Mouse (Mus musculus) cortical plate, adult 2 months (tissue): ENCODE results near the gene Phka1. TPM values are rescaled to one million over a fixed set of nuclear protein-coding genes. Genes with fewer than 3 reads are reported as not detected.

Experiments
- H3K27ac ChIP-seq: fragments of 200-500 bp; 2 replicates; pipeline ENCODE4 v1.5.1; 2012; ENCODE audit warnings: low read length, control low read depth, inconsistent platforms; ENCODE audit not compliant: insufficient read depth
- H3K4me1 ChIP-seq: fragments of 200-500 bp; 2 replicates; pipeline ENCODE4 v1.6.1; 2011; ENCODE audit warnings: low read length; ENCODE audit not compliant: control insufficient read depth, insufficient read depth
- H3K4me3 ChIP-seq: fragments of 200-500 bp; 2 replicates; pipeline ENCODE4 v1.5.1; 2011; ENCODE audit warnings: mild to moderate bottlenecking, low read length, control low read depth; ENCODE audit not compliant: insufficient read depth
- CTCF ChIP-seq: fragments of 200-500 bp; IDR thresholded peaks from 2 replicates; pipeline ENCODE4 v1.5.1; 2011; ENCODE audit warnings: mild to moderate bottlenecking, control low read depth, low read length; ENCODE audit not compliant: insufficient read depth; ENCODE audit errors: extremely low read depth
- POLR2A ChIP-seq: fragments of 200-500 bp; IDR thresholded peaks from 2 replicates; pipeline ENCODE4 v1.6.1; 2011; ENCODE audit warnings: mild to moderate bottlenecking, low read length, control low read depth; ENCODE audit not compliant: insufficient read depth; ENCODE audit errors: extremely low read depth
- polyA plus RNA-seq: library from polyadenylated mRNA; depleted of rRNA; stranded (reverse); fragments of >200 nt; gene quantifications from 2 replicates; pipeline ENCODE4 v1.2.3, GENCODE M21; 2012

Gene Phka1
- polyA plus RNA-seq, 1 experiment: 15.2 TPM

DNA sequence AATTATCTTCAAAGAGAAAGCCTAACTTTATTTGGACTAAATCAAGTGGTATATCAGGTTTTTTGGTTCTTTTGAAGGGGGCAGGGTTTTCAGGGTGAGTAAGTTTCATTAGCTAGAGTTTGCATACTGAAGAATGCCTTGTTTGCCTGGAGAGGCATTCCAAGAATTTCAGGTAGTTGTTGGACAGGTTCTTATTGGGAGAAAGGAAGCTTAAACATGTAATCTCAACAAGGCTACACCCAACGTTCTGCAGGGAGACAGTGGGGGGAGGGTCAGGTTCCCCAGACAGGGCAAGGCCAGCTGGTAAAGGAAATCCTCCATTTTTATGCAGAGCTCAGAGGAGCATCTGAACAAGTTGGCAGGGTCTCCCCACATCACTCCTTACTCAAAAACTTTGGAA, 72.9 kb downstream of the Phka1 start:
- Histone ChIP-seq H3K4me3 (no peak overlapping the region), H3K4me1 (no peaks in the 10 kb centered on the region), H3K27ac (no peak overlapping the region)
- TF ChIP-seq CTCF: no peak
- no peak for TF ChIP-seq POLR2A

DNA sequence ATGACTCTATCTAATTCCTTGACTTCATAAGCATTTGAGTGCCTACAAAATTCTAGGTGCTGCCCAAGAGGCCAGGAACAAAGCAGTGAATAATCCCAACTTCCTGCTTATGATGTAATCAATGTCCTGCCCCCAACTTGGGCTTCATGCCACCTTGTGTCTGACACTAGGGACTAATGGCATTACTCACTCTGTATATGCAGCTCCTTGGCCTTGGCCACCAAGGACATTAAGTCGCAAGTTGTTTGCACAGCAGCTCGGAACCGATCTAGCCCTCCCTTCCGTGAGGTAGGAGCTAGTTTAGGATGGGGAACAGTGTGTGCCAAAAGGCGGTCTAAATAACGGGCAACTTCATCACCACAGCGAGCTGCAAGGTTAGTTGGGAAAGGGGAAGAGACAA, 87.1 kb downstream of the Phka1 start:
- no peak for TF ChIP-seq CTCF
- TF ChIP-seq POLR2A: no peak
- Histone ChIP-seq H3K27ac (no peak overlapping the region), H3K4me3 (no peak overlapping the region), H3K4me1 (no peaks in the 10 kb centered on the region)

DNA sequence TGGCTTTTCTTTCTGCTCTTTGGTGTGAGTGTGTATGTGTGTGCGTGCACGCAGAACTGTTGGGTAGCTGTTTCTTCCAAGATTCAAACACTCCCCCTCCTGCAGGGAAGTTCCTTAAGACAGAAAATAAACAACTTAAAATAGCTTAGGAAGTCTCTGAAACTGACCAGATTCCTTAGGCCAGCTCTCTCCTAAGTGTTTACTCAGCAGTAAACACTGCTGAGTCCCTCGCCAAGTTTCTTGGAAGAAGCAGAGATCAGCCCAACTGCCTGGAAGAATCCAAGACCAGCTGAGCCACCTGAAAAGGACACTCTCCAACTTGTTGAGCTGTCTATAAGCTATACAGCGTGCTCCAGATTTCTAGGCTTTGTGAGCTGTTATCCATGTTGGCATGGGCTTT, 134.8 kb downstream of the Phka1 start:
- Histone ChIP-seq H3K27ac (no peak overlapping the region), H3K4me3 (no peak overlapping the region), H3K4me1 (no peaks in the 10 kb centered on the region)
- no peak for TF ChIP-seq CTCF
- TF ChIP-seq POLR2A: no peak

- H3K27ac ChIP-seq: no peak within 1 kb of the TSS; the same call in 1 of the 2 replicates
- no peaks in the 10 kb centered on the region for H3K4me1 ChIP-seq
- peak within 1 kb of the TSS; percentile 63 for H3K4me3 ChIP-seq
- TF ChIP-seq POLR2A (0 out of 2 replicates have a peak, but pooled peaks have one; percentile 17), CTCF (no peak)
Measured at GRCm38 (mm10) chrX:102504644-102505481, 139.2 kb downstream of the Phka1 start, which contains the start of gene Hdac8. Hdac8 (minus strand) TSS chrX:102505359.

DNA sequence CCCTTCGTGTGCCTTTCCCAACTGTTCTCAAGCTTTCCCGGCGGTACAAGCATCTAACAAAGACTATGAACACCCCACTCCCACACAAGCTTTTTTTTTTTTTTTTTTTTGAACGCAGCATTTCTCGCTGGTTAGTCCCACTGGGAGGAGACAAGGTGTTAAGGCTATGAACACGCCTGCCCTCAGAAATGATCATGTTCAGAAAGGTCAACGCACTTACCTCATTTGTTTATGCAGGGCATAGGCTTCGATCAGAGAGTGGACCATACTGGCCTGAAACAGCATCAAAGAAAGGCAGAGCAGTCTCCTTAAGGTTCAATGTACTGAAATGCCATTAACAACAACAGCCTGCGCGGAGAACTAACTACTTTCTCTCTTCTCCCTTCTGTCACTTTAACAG, 139.9 kb downstream of the Phka1 start:
- no peaks in the 10 kb centered on the region for H3K4me1 ChIP-seq
- TF ChIP-seq POLR2A (no peak), CTCF (no peak)
- H3K27ac ChIP-seq: no peak overlapping the region
- H3K4me3 ChIP-seq: peak overlapping the region; percentile 63

- Histone ChIP-seq H3K27ac (no peak overlapping the region), H3K4me3 (no peak overlapping the region), H3K4me1 (no peaks in the 10 kb centered on the region)
- 0 out of 2 replicates have a peak, but pooled peaks have one; percentile 14 for TF ChIP-seq CTCF
- no peak for TF ChIP-seq POLR2A
Measured at GRCm38 (mm10) chrX:102493992-102494730, 149.9 kb downstream of the Phka1 start.

DNA sequence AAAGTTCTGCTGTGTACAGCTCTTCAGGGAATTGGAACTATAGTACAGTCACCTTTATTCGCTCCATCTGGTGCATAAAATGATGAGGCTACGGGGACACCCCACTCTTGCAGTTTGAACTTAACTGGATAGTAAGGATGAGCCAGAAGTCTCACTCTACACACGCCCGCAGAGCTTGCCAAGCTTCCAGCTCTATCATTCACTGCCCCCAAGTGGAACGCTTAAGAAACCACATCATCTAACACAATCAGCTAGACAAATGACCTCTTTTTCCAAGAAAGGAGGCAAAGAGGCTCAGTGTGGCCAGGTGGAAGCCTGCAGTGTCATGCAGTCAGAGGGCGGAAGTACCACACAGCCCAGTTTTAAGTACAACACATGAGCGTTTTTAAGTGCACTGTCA, 158.5 kb downstream of the Phka1 start:
- no peak overlapping the region for H3K4me3 ChIP-seq
- H3K27ac ChIP-seq: no peak overlapping the region
- no peak for TF ChIP-seq POLR2A
- TF ChIP-seq CTCF: no peak
- H3K4me1 ChIP-seq: no peaks in the 10 kb centered on the region

- Histone ChIP-seq H3K4me3 (no peak overlapping the region), H3K27ac (no peak overlapping the region), H3K4me1 (no peaks in the 10 kb centered on the region)
- no peak for TF ChIP-seq POLR2A
- TF ChIP-seq CTCF: no peak
Measured at GRCm38 (mm10) chrX:102479665-102480064, 164.4 kb downstream of the Phka1 start.

- Histone ChIP-seq H3K4me3 (no peak overlapping the region), H3K4me1 (no peaks in the 10 kb centered on the region), H3K27ac (no peak overlapping the region)
- TF ChIP-seq CTCF (0 out of 2 replicates have a peak, but pooled peaks have one; percentile 2), POLR2A (no peak)
Measured at GRCm38 (mm10) chrX:102478965-102479364, 165.1 kb downstream of the Phka1 start.
